Mouse (Mus musculus) liver, adult 2 months (tissue): ENCODE results near the gene Arhgef5. TPM values are rescaled to one million over a fixed set of nuclear protein-coding genes. Genes with fewer than 3 reads are reported as not detected.

ENCODE experiments used
- DNase-seq: peaks from one replicate; pipeline ENCODE4 v3.0.0-alpha.2; 2011; ENCODE audit warnings: low read depth, low spot score; ENCODE audit errors: extremely low read depth
- H3K27ac ChIP-seq: fragments of 200-500 bp; replicated peaks from 2 replicates; pipeline ENCODE4 v1.5.1; 2012; ENCODE audit warnings: low read depth, mild to moderate bottlenecking, control low read depth, inconsistent platforms, low read length; ENCODE audit not compliant: insufficient read depth
- H3K27me3 ChIP-seq: fragments of 200-500 bp; 2 replicates; pipeline ENCODE4 v1.6.1; 2012; ENCODE audit warnings: mild to moderate bottlenecking, moderate library complexity, low read length, inconsistent platforms; ENCODE audit not compliant: control insufficient read depth, insufficient read depth
- H3K36me3 ChIP-seq: fragments of 200-500 bp; 2 replicates; pipeline ENCODE4 v1.6.1; 2012; ENCODE audit warnings: low read length, inconsistent platforms; ENCODE audit not compliant: control insufficient read depth, insufficient read depth
- H3K4me1 ChIP-seq: fragments of 200-500 bp; 2 replicates; pipeline ENCODE4 v1.6.1; 2011; ENCODE audit warnings: low read length; ENCODE audit not compliant: control insufficient read depth, insufficient read depth
- H3K4me3 ChIP-seq: fragments of 200-500 bp; 2 replicates; pipeline ENCODE4 v1.5.1; 2011; ENCODE audit warnings: low read depth, mild to moderate bottlenecking, control low read depth, low read length, moderate library complexity; ENCODE audit not compliant: insufficient read depth
- H3K79me2 ChIP-seq: fragments of 200-500 bp; 2 replicates; pipeline ENCODE4 v1.6.1; 2012; ENCODE audit warnings: inconsistent platforms, mild to moderate bottlenecking, low read length, moderate library complexity; ENCODE audit not compliant: control insufficient read depth, insufficient read depth
- H3K9ac ChIP-seq: fragments of 200-500 bp; 2 replicates; pipeline ENCODE4 v1.6.1; 2012; ENCODE audit warnings: low read depth, mild to moderate bottlenecking, control low read depth, inconsistent platforms, low read length
- CTCF ChIP-seq: fragments of 200-500 bp; IDR thresholded peaks from 2 replicates; pipeline ENCODE4 v1.5.1; 2011; ENCODE audit warnings: low read depth, low read length, control low read depth
- POLR2A ChIP-seq: fragments of 200-500 bp; IDR thresholded peaks from 2 replicates; pipeline ENCODE4 v1.6.1; 2011; ENCODE audit warnings: low read length, control low read depth; ENCODE audit not compliant: insufficient read depth; ENCODE audit errors: extremely low read depth
- WGBS: fragments of 180-500 bp; shearing (Covaris S2); methylation state at CpG from one replicate; pipeline ENCODE4 v1.1.7; 2018; 5-methylcytosine and 5-hydroxymethylcytosine counted together
- polyA plus RNA-seq: library from polyadenylated mRNA; depleted of rRNA; stranded (reverse); fragments of >200 nt; gene quantifications from 2 replicates; pipeline ENCODE4 v1.2.3, GENCODE M21; 2012; rRNA removed
- total RNA-seq: library from RNA; depleted of rRNA; stranded (reverse); fragments of >200 nt; gene quantifications from 2 replicates; pipeline ENCODE4 v1.2.3, GENCODE M21; 2014; rRNA removed

Gene Arhgef5
- total and polyA plus RNA-seq, 2 experiments: 11.4 to 11.9 TPM

- Histone ChIP-seq H3K36me3 (no peaks in the 10 kb centered on the region), H3K9ac (no peak overlapping the region), H3K27me3 (no peaks in the 10 kb centered on the region), H3K79me2 (no peaks in the 10 kb centered on the region), H3K27ac (no peak overlapping the region), H3K4me3 (no peak overlapping the region), H3K4me1 (no peaks in the 10 kb centered on the region)
- WGBS: 26% methylated on average over 10 of the region's 10 CpGs
- peak; percentile 27 for DNase-seq
- TF ChIP-seq CTCF: no peak
- TF ChIP-seq POLR2A: no peak
Measured at GRCm38 (mm10) chr6:43337491-43337961, 72.1 kb downstream of the Arhgef5 start.

GRCm38 (mm10) chr6:43338804-43339203, 73.4 kb downstream of the Arhgef5 start:
- Histone ChIP-seq H3K9ac (no peak overlapping the region), H3K36me3 (no peaks in the 10 kb centered on the region), H3K27ac (no peak overlapping the region), H3K4me3 (no peak overlapping the region), H3K4me1 (no peaks in the 10 kb centered on the region), H3K27me3 (no peaks in the 10 kb centered on the region), H3K79me2 (no peaks in the 10 kb centered on the region)
- TF ChIP-seq POLR2A (no peak), CTCF (no peak)
- 77% methylated on average over 2 of the region's 2 CpGs for WGBS
- DNase-seq: no peak

Other genes with a start within 250 kb of the Arhgef5 start
- gene Olfr441, start 159.2 kb upstream of the Arhgef5 start, total RNA-seq: not detected in 2 replicates
- not detected in 2 replicates for gene Olfr441, start 159.2 kb upstream of the Arhgef5 start, polyA plus RNA-seq
- gene Olfr237-ps1, start 119.0 kb upstream of the Arhgef5 start, total RNA-seq: not detected in 2 replicates
- gene Olfr237-ps1, start 119.0 kb upstream of the Arhgef5 start, polyA plus RNA-seq: not detected in 2 replicates
- not detected in 2 replicates for gene Olfr437, start 102.3 kb upstream of the Arhgef5 start, total RNA-seq
- gene Olfr437, start 102.3 kb upstream of the Arhgef5 start, polyA plus RNA-seq: not detected in 2 replicates
- not detected in 2 replicates for gene Olfr13, start 93.4 kb upstream of the Arhgef5 start, total RNA-seq
- gene Olfr13, start 93.4 kb upstream of the Arhgef5 start, polyA plus RNA-seq: not detected in 2 replicates
- not detected in 2 replicates for gene Olfr435, start 68.4 kb upstream of the Arhgef5 start, total RNA-seq
- gene Olfr435, start 68.4 kb upstream of the Arhgef5 start, polyA plus RNA-seq: not detected in 2 replicates
- gene Olfr434, start 52.6 kb upstream of the Arhgef5 start, total RNA-seq: not detected in 2 replicates
- gene Olfr434, start 52.6 kb upstream of the Arhgef5 start, polyA plus RNA-seq: not detected in 2 replicates
- gene Olfr47, start 34.1 kb upstream of the Arhgef5 start, total RNA-seq: not detected in 2 replicates
- gene Olfr47, start 34.1 kb upstream of the Arhgef5 start, polyA plus RNA-seq: not detected in 2 replicates
- not detected in 2 replicates for gene Nobox, start 44.0 kb downstream of the Arhgef5 start, total RNA-seq
- 0.04 TPM in 1 of 2 replicates, not detected in the other for gene Nobox, start 44.0 kb downstream of the Arhgef5 start, polyA plus RNA-seq